Mouse (Mus musculus) heart, adult 10 weeks (tissue): ENCODE measurements around the gene 4930502E18Rik. TPM values are rescaled to one million over a fixed set of nuclear protein-coding genes. Genes with fewer than 3 reads are reported as not detected.

Experiments
- polyA plus RNA-seq: library from polyadenylated mRNA; stranded (reverse); fragments of 350-450 nt; fragmentation: Illumina TruSeq; extraction: RNeasy Lipid Tissue Mini Kit (QIAGEN cat#74804); gene quantifications from one replicate; pipeline ENCODE4 v1.2.3, GENCODE M21; 2014; ENCODE audit warnings: low read depth, low replicate concordance

The 4930502E18Rik gene
- polyA plus RNA-seq = not detected

GRCm38 (mm10) chrX:53724596-53724995 lies at the start of gene 4930502E18Rik:
Gene 4930502E18Rik, plus strand, starts transcription at chrX:53724826.

GRCm38 (mm10) chrX:53757736-53758135 lies 33.1 kb downstream of the 4930502E18Rik start, which contains the start of gene 1700013H16Rik:
Gene 1700013H16Rik, minus strand, starts transcription at chrX:53757831.

GRCm38 (mm10) chrX:53776276-53776675 lies 51.6 kb downstream of the 4930502E18Rik start, which contains the start of gene Zfp36l3:
Gene Zfp36l3, minus strand, starts transcription at chrX:53776394.

Other genes with a start within 250 kb of the 4930502E18Rik start
- 15.5 TPM for gene Rtl8c, start 116.8 kb upstream of the 4930502E18Rik start, polyA plus RNA-seq
- gene Gm14597, start 115.8 kb upstream of the 4930502E18Rik start, polyA plus RNA-seq = not detected
- 89.7 TPM for gene Rtl8a, start 81.1 kb upstream of the 4930502E18Rik start, polyA plus RNA-seq
- gene Rtl8b, start 54.4 kb upstream of the 4930502E18Rik start, polyA plus RNA-seq = 90.8 TPM
- gene 1700013H16Rik, start 33.0 kb downstream of the 4930502E18Rik start, polyA plus RNA-seq = not detected
- gene Zfp36l3, start 51.6 kb downstream of the 4930502E18Rik start, polyA plus RNA-seq = not detected
- gene Xlr, start 72.9 kb downstream of the 4930502E18Rik start, polyA plus RNA-seq = 3.0 TPM